Mouse (Mus musculus) forebrain, embryonic 16.5 days (tissue): ENCODE results near the gene Mettl21a. TPM values are rescaled to one million over a fixed set of nuclear protein-coding genes. Genes with fewer than 3 reads are reported as not detected.
"Not testable (repeated sequence)": the region's sequence is repeated elsewhere in the genome, so short reads cannot be mapped to it uniquely, and the experiment has no call there.

Experiments used
- ATAC-seq: fragments of 200-750 bp; cut with Nextera tagmentation; 2 replicates; pipeline ENCODE4 v1.8.0; 2017; ENCODE audit warnings: mild to moderate bottlenecking, moderate library complexity
- H3K27ac ChIP-seq: fragments of 300-500 bp; sonication (generic); 2 replicates; pipeline ENCODE4 v1.5.1; 2014; ENCODE audit warnings: low read length, control low read depth
- H3K27me3 ChIP-seq: fragments of 300-500 bp; sonication (generic); replicated peaks from 2 replicates; pipeline ENCODE4 v1.6.1; 2014; ENCODE audit warnings: low read length; ENCODE audit not compliant: control insufficient read depth, insufficient read depth
- H3K36me3 ChIP-seq: fragments of 300-500 bp; sonication (generic); 2 replicates; pipeline ENCODE4 v1.6.1; 2014; ENCODE audit not compliant: control insufficient read depth, insufficient read depth
- H3K4me1 ChIP-seq: fragments of 300-500 bp; sonication (generic); replicated peaks from 2 replicates; pipeline ENCODE4 v1.6.1; 2014; ENCODE audit warnings: low read length; ENCODE audit not compliant: control insufficient read depth, insufficient read depth
- H3K4me2 ChIP-seq: fragments of 300-500 bp; sonication (generic); 2 replicates; pipeline ENCODE4 v1.6.1; 2014; ENCODE audit warnings: mild to moderate bottlenecking, low read length, control low read depth
- H3K4me3 ChIP-seq: fragments of 300-500 bp; sonication (generic); replicated peaks from 2 replicates; pipeline ENCODE4 v1.5.1; 2014; ENCODE audit warnings: mild to moderate bottlenecking, low read length, control low read depth
- H3K9ac ChIP-seq: fragments of 300-500 bp; sonication (generic); replicated peaks from 2 replicates; pipeline ENCODE4 v1.6.1; 2014; ENCODE audit warnings: low read depth, low read length, control low read depth
- H3K9me3 ChIP-seq: fragments of 300-500 bp; sonication (generic); 2 replicates; pipeline ENCODE4 v1.6.1; 2016; ENCODE audit warnings: low read length; ENCODE audit not compliant: control insufficient read depth
- WGBS: fragments of 180-500 bp; shearing (Covaris S2); extraction: QIAGEN DNeasy Blood & Tissue Kit; methylation state at CpG from one replicate; pipeline ENCODE4 v1.1.7; 2014; 5-methylcytosine and 5-hydroxymethylcytosine counted together
- polyA plus RNA-seq: library from polyadenylated mRNA; unstranded; fragments of >200 nt; fragmentation: Nextera tagmentation; extraction: Ambion mirVana; gene quantifications from 2 replicates; pipeline ENCODE4 v1.2.1, GENCODE M21; 2015

Mettl21a gene
- polyA plus RNA-seq, 1 experiment from 2014 or later, result 21.2 TPM

- Histone ChIP-seq H3K27ac (no peak overlapping the region), H3K36me3 (0 out of 2 replicates have a peak, but pooled peaks cover 4% of the 10 kb centered on the region), H3K27me3 (no peaks in the 10 kb centered on the region), H3K4me1 (no peaks in the 10 kb centered on the region), H3K9ac (no peak overlapping the region), H3K4me3 (no peak overlapping the region), H3K9me3 (no peaks in the 10 kb centered on the region), H3K4me2 (no peak overlapping the region)
- no peak for ATAC-seq
- WGBS, result 83% methylated on average over 7 of the region's 7 CpGs
Observed at GRCm38 (mm10) chr1:64600413-64601077, 16.5 kb downstream of the Mettl21a start.

GRCm38 (mm10) chr1:64598926-64599325 lies 18.1 kb downstream of the Mettl21a start:
- WGBS, result 59% methylated on average over 5 of the region's 5 CpGs
- no peak overlapping the region for H3K9ac ChIP-seq
- H3K4me2 ChIP-seq, result no peak overlapping the region
- no peak overlapping the region for H3K27ac ChIP-seq
- no peaks in the 10 kb centered on the region for H3K9me3 ChIP-seq
- no peak for ATAC-seq
- H3K27me3 ChIP-seq, result no peaks in the 10 kb centered on the region
- no peak overlapping the region for H3K4me3 ChIP-seq
- 0 out of 2 replicates have a peak, but pooled peaks cover 1% of the 10 kb centered on the region for H3K36me3 ChIP-seq
- H3K4me1 ChIP-seq, result no peaks in the 10 kb centered on the region

- no peaks in the 10 kb centered on the region for H3K9me3 ChIP-seq
- H3K4me1 ChIP-seq, result no peaks in the 10 kb centered on the region
- no peak for ATAC-seq
- H3K9ac ChIP-seq, result no peak overlapping the region
- no peaks in the 10 kb centered on the region for H3K27me3 ChIP-seq
- 90% methylated on average over 3 of the region's 3 CpGs for WGBS
- no peak overlapping the region for H3K4me3 ChIP-seq
- no peak overlapping the region for H3K27ac ChIP-seq
- peaks cover 24% of the 10 kb centered on the region for H3K36me3 ChIP-seq
- no peak overlapping the region for H3K4me2 ChIP-seq
Observed at GRCm38 (mm10) chr1:64578801-64579200, 38.2 kb downstream of the Mettl21a start.

GRCm38 (mm10) chr1:64577911-64578310 lies 39.1 kb downstream of the Mettl21a start:
- WGBS, result 41% methylated on average over 9 of the region's 9 CpGs
- not testable (repeated sequence) for ATAC-seq, H3K27ac ChIP-seq, H3K4me1 ChIP-seq, H3K4me3 ChIP-seq, H3K9me3 ChIP-seq, H3K9ac ChIP-seq, H3K4me2 ChIP-seq, H3K27me3 ChIP-seq
- H3K36me3 ChIP-seq, result peaks cover 24% of the 10 kb centered on the region

GRCm38 (mm10) chr1:64576732-64577131 lies 40.3 kb downstream of the Mettl21a start:
- no peak for ATAC-seq
- Histone ChIP-seq H3K9ac (no peak overlapping the region), H3K4me3 (no peak overlapping the region), H3K4me2 (no peak overlapping the region), H3K36me3 (peaks cover 22% of the 10 kb centered on the region), H3K27me3 (no peaks in the 10 kb centered on the region), H3K27ac (no peak overlapping the region), H3K9me3 (no peaks in the 10 kb centered on the region), H3K4me1 (no peaks in the 10 kb centered on the region)
- WGBS, result 62% methylated on average over 2 of the region's 2 CpGs

- Histone ChIP-seq H3K36me3 (peaks cover 17% of the 10 kb centered on the region), H3K27me3 (no peaks in the 10 kb centered on the region)
- no peak for ATAC-seq
Observed at GRCm38 (mm10) chr1:64576022-64576421, 41.0 kb downstream of the Mettl21a start.

GRCm38 (mm10) chr1:64568206-64568605 lies 48.8 kb downstream of the Mettl21a start:
- Histone ChIP-seq H3K36me3 (peaks cover 11% of the 10 kb centered on the region), H3K27ac (no peak overlapping the region), H3K4me2 (no peak overlapping the region), H3K4me3 (no peak overlapping the region), H3K9ac (no peak overlapping the region), H3K4me1 (no peaks in the 10 kb centered on the region), H3K9me3 (no peaks in the 10 kb centered on the region), H3K27me3 (no peaks in the 10 kb centered on the region)
- no peak for ATAC-seq

More at GRCm38 (mm10) chr1:64576022-64576421, 41.0 kb downstream of the Mettl21a start:
- Histone ChIP-seq H3K9ac (no peak overlapping the region), H3K4me3 (no peak overlapping the region), H3K27ac (no peak overlapping the region), H3K4me1 (no peaks in the 10 kb centered on the region), H3K9me3 (no peaks in the 10 kb centered on the region), H3K4me2 (no peak overlapping the region)
- WGBS, result 91% methylated on average over 7 of the region's 7 CpGs

- peaks cover 10% of the 10 kb centered on the region for H3K36me3 ChIP-seq
- H3K4me3 ChIP-seq, result no peak overlapping the region
- ATAC-seq, result no peak
- no peaks in the 10 kb centered on the region for H3K27me3 ChIP-seq
- H3K9me3 ChIP-seq, result no peaks in the 10 kb centered on the region
- WGBS, result 95% methylated on average over 3 of the region's 3 CpGs
- H3K4me1 ChIP-seq, result no peaks in the 10 kb centered on the region
- no peak overlapping the region for H3K4me2 ChIP-seq
- no peak overlapping the region for H3K27ac ChIP-seq
- H3K9ac ChIP-seq, result no peak overlapping the region
Observed at GRCm38 (mm10) chr1:64560105-64560504, 56.9 kb downstream of the Mettl21a start.
